Mouse (Mus musculus) hindbrain, embryonic 15.5 days (tissue): ENCODE results near the gene Gm17349. TPM values are rescaled to one million over a fixed set of nuclear protein-coding genes. Genes with fewer than 3 reads are reported as not detected.

Experiments
- polyA plus RNA-seq: library from polyadenylated mRNA; unstranded; fragments of >200 nt; fragmentation: Nextera tagmentation; extraction: Ambion mirVana; gene quantifications from 2 replicates; pipeline ENCODE4 v1.2.1, GENCODE M21; 2015

Gene Gm17349
- polyA plus RNA-seq, 1 experiment from 2014 or later: not detected

Other genes starting within 250 kb of the Gm17349 start
- gene Nckap5l, start 247.7 kb downstream of the Gm17349 start, polyA plus RNA-seq: 14.7 and 17.1 TPM in 2 replicates
- 16.4 and 17.7 TPM in 2 replicates for gene Bcdin3d, start 230.8 kb downstream of the Gm17349 start, polyA plus RNA-seq
- gene Faim2, start 177.3 kb downstream of the Gm17349 start, polyA plus RNA-seq: 42.2 and 48.7 TPM in 2 replicates
- gene Aqp2, start 126.4 kb downstream of the Gm17349 start, polyA plus RNA-seq: not detected in 2 replicates
- 1.3 and 2.4 TPM in 2 replicates for gene Aqp5, start 114.7 kb downstream of the Gm17349 start, polyA plus RNA-seq
- 0.78 and 1.00 TPM in 2 replicates for gene Aqp6, start 104.1 kb downstream of the Gm17349 start, polyA plus RNA-seq
- 63.3 and 67.1 TPM in 2 replicates for gene Racgap1, start 53.8 kb downstream of the Gm17349 start, polyA plus RNA-seq
- 58.1 and 63.6 TPM in 2 replicates for gene Asic1, start 35.1 kb downstream of the Gm17349 start, polyA plus RNA-seq
- gene Smarcd1, start 3.4 kb downstream of the Gm17349 start, polyA plus RNA-seq: 89.1 and 96.4 TPM in 2 replicates
- 3.6 and 4.7 TPM in 2 replicates for gene Gpd1, start 12.0 kb upstream of the Gm17349 start, polyA plus RNA-seq
- 171 and 178 TPM in 2 replicates for gene Cox14, start 20.1 kb upstream of the Gm17349 start, polyA plus RNA-seq
- gene Cers5, start 67.4 kb upstream of the Gm17349 start, polyA plus RNA-seq: 85.8 and 89.9 TPM in 2 replicates
- gene Lima1, start 170.0 kb upstream of the Gm17349 start, polyA plus RNA-seq: 13.3 and 13.5 TPM in 2 replicates